Mouse (Mus musculus) yolk sac, embryonic 10.5 days (tissue): ENCODE data around the gene Gm6710.
"Not testable (repeated sequence)": the region's sequence is repeated elsewhere in the genome, so short reads cannot be mapped to it uniquely, and the experiment has no call there.

Experiments
- DNase-seq: peaks from one replicate; pipeline ENCODE4 v3.0.0-alpha.2; 2017; ENCODE audit warnings: low spot score

Gm6710 gene

DNA sequence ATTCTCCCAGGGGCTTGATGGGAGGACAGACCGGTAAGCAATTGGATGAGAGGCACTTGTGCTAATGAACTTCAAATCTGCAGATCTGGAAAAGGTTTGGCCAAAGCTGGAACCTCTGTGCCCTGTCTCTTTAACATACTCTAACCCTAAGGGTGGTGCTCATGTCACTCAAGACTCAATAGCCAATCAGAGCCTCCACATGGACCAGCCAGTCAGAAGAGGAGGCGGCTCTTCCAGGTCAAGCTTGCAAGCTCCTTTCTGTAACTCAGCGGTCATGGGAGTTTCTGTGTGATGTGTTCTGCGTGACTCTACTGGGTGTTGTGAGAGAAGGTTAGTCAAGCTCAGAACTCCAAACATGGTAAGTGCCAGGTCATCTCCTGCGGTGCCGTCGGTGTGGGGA is at the start of gene Gm6710:
Gene Gm6710, plus strand, starts transcription at position 196 of the 400 bp plus-strand sequence.
- DNase-seq = not testable (repeated sequence)
